Mouse (Mus musculus) embryonic facial prominence, embryonic 10.5 days (tissue): ENCODE results near the gene Ankrd11. TPM values are rescaled to one million over a fixed set of nuclear protein-coding genes. Genes with fewer than 3 reads are reported as not detected.

Experiments used
- DNase-seq: peaks from one replicate; pipeline ENCODE4 v3.0.0-alpha.2; 2017; ENCODE audit warnings: low spot score
- H3K27ac ChIP-seq: fragments of 300-500 bp; sonication (generic); replicated peaks from 2 replicates; pipeline ENCODE4 v1.5.1; 2016; ENCODE audit warnings: mild to moderate bottlenecking
- H3K27me3 ChIP-seq: fragments of 300-500 bp; sonication (generic); replicated peaks from 2 replicates; pipeline ENCODE4 v1.6.1; 2016; ENCODE audit warnings: low read depth, mild to moderate bottlenecking; ENCODE audit not compliant: poor library complexity, severe bottlenecking
- H3K36me3 ChIP-seq: fragments of 300-500 bp; sonication (generic); replicated peaks from 2 replicates; pipeline ENCODE4 v1.6.1; 2016; ENCODE audit warnings: mild to moderate bottlenecking, moderate library complexity
- H3K4me1 ChIP-seq: fragments of 300-500 bp; sonication (generic); 2 replicates; pipeline ENCODE4 v1.6.1; 2016
- H3K4me3 ChIP-seq: fragments of 300-500 bp; sonication (generic); 2 replicates; pipeline ENCODE4 v1.5.1; 2016; ENCODE audit warnings: mild to moderate bottlenecking, moderate library complexity
- H3K9me3 ChIP-seq: fragments of 300-500 bp; sonication (generic); 2 replicates; pipeline ENCODE4 v1.6.1; 2016; ENCODE audit warnings: mild to moderate bottlenecking
- WGBS: fragments of 180-500 bp; shearing (Covaris S2); methylation state at CpG from one replicate; pipeline ENCODE4 v1.1.7; 2016; 5-methylcytosine and 5-hydroxymethylcytosine counted together
- polyA plus RNA-seq: library from polyadenylated mRNA; unstranded; fragments of >200 nt; fragmentation: Nextera tagmentation; extraction: Ambion mirVana; gene quantifications from 2 replicates; pipeline ENCODE4 v1.2.1, GENCODE M21; 2016

The Ankrd11 gene
- polyA plus RNA-seq, 1 experiment from 2014 or later, result 41.2 TPM

- Histone ChIP-seq H3K9me3 (no peaks in the 10 kb centered on the region), H3K27me3 (peaks cover 17% of the 10 kb centered on the region), H3K27ac (no peak overlapping the region; the same call in 1 of the 2 replicates), H3K4me3 (no peak overlapping the region), H3K4me1 (peaks cover 49% of the 10 kb centered on the region), H3K36me3 (no peaks in the 10 kb centered on the region)
- DNase-seq, result no peak
- 74% methylated on average over 7 of the region's 7 CpGs for WGBS
Measured at GRCm38 (mm10) chr8:122854388-122854787, 187.7 kb downstream of the Ankrd11 start.

GRCm38 (mm10) chr8:122853340-122853771 is 188.7 kb downstream of the Ankrd11 start:
- no peak overlapping the region for H3K4me3 ChIP-seq
- H3K4me1 ChIP-seq, result peaks cover 59% of the 10 kb centered on the region
- peak; percentile 46 for DNase-seq
- no peaks in the 10 kb centered on the region for H3K36me3 ChIP-seq
- H3K27me3 ChIP-seq, result peaks cover 27% of the 10 kb centered on the region
- WGBS, result 23% methylated on average over 11 of the region's 11 CpGs
- no peaks in the 10 kb centered on the region for H3K9me3 ChIP-seq
- no peak overlapping the region; the same call in 1 of the 2 replicates for H3K27ac ChIP-seq

- no peak for DNase-seq
- no peaks in the 10 kb centered on the region for H3K9me3 ChIP-seq
- WGBS, result 61% methylated on average over 1 of the region's 1 CpGs
- H3K27me3 ChIP-seq, result peaks cover 29% of the 10 kb centered on the region
- H3K4me3 ChIP-seq, result no peak overlapping the region
- H3K4me1 ChIP-seq, result peaks cover 67% of the 10 kb centered on the region
- 0 out of 2 replicates have a peak overlapping the region, but pooled peaks have one; percentile 24 for H3K27ac ChIP-seq
- H3K36me3 ChIP-seq, result no peaks in the 10 kb centered on the region
Measured at GRCm38 (mm10) chr8:122852546-122852905, 189.6 kb downstream of the Ankrd11 start.

GRCm38 (mm10) chr8:122851692-122852545 is 190.2 kb downstream of the Ankrd11 start:
- 0 out of 2 replicates have a peak overlapping the region, but pooled peaks have one; percentile 24 for H3K27ac ChIP-seq
- no peaks in the 10 kb centered on the region for H3K36me3 ChIP-seq
- H3K4me3 ChIP-seq, result no peak overlapping the region
- DNase-seq, result no peak
- H3K27me3 ChIP-seq, result peaks cover 30% of the 10 kb centered on the region
- WGBS, result 83% methylated on average over 12 of the region's 12 CpGs
- H3K4me1 ChIP-seq, result peaks cover 68% of the 10 kb centered on the region
- no peaks in the 10 kb centered on the region for H3K9me3 ChIP-seq

- H3K27me3 ChIP-seq, result peaks cover 34% of the 10 kb centered on the region
- H3K4me1 ChIP-seq, result peaks cover 67% of the 10 kb centered on the region
- no peak overlapping the region for H3K4me3 ChIP-seq
- 72% methylated on average over 3 of the region's 3 CpGs for WGBS
- H3K27ac ChIP-seq, result peak overlapping the region; percentile 3; the same call in 1 of the 2 replicates
- H3K9me3 ChIP-seq, result no peaks in the 10 kb centered on the region
- H3K36me3 ChIP-seq, result no peaks in the 10 kb centered on the region
- DNase-seq, result no peak
Measured at GRCm38 (mm10) chr8:122850641-122851240, 191.3 kb downstream of the Ankrd11 start.

GRCm38 (mm10) chr8:122849152-122849910 is 192.7 kb downstream of the Ankrd11 start:
- Histone ChIP-seq H3K9me3 (no peaks in the 10 kb centered on the region), H3K27ac (0 out of 2 replicates have a peak overlapping the region, but pooled peaks have one; percentile 35), H3K27me3 (peaks cover 39% of the 10 kb centered on the region), H3K4me1 (peaks cover 53% of the 10 kb centered on the region), H3K4me3 (peak overlapping the region; percentile 16; the same call in 1 of the 2 replicates), H3K36me3 (no peaks in the 10 kb centered on the region)
- no peak for DNase-seq
- WGBS, result 59% methylated on average over 11 of the region's 11 CpGs

- Histone ChIP-seq H3K4me1 (peaks cover 40% of the 10 kb centered on the region), H3K9me3 (no peaks in the 10 kb centered on the region), H3K36me3 (no peaks in the 10 kb centered on the region), H3K27ac (peak within 1 kb of the TSS; percentile 51; the same call in 1 of the 2 replicates), H3K27me3 (peaks cover 39% of the 10 kb centered on the region), H3K4me3 (peak within 1 kb of the TSS; percentile 44)
- DNase-seq, result peak; percentile 86
- 14% methylated on average over 18 of the region's 18 CpGs for WGBS
Measured at GRCm38 (mm10) chr8:122847829-122848561, 194.1 kb downstream of the Ankrd11 start, which contains the start of gene Cdh15. Cdh15 (plus strand) TSS chr8:122847966.

GRCm38 (mm10) chr8:122845662-122846061 is 196.4 kb downstream of the Ankrd11 start:
- H3K27me3 ChIP-seq, result peaks cover 25% of the 10 kb centered on the region
- H3K4me1 ChIP-seq, result peaks cover 33% of the 10 kb centered on the region
- no peak overlapping the region for H3K27ac ChIP-seq
- H3K36me3 ChIP-seq, result no peaks in the 10 kb centered on the region
- H3K4me3 ChIP-seq, result no peak overlapping the region
- DNase-seq, result no peak
- 85% methylated on average over 4 of the region's 4 CpGs for WGBS
- no peaks in the 10 kb centered on the region for H3K9me3 ChIP-seq

- WGBS, result 62% methylated on average over 3 of the region's 3 CpGs
- H3K4me3 ChIP-seq, result no peak overlapping the region
- DNase-seq, result no peak
- no peaks in the 10 kb centered on the region for H3K36me3 ChIP-seq
- H3K9me3 ChIP-seq, result no peaks in the 10 kb centered on the region
- no peak overlapping the region for H3K27ac ChIP-seq
- peaks cover 19% of the 10 kb centered on the region for H3K27me3 ChIP-seq
- peaks cover 31% of the 10 kb centered on the region for H3K4me1 ChIP-seq
Measured at GRCm38 (mm10) chr8:122844161-122844560, 197.9 kb downstream of the Ankrd11 start.

- no peaks in the 10 kb centered on the region for H3K27me3 ChIP-seq
- no peak overlapping the region for H3K27ac ChIP-seq
- peaks cover 19% of the 10 kb centered on the region for H3K4me1 ChIP-seq
- H3K36me3 ChIP-seq, result no peaks in the 10 kb centered on the region
- H3K9me3 ChIP-seq, result no peaks in the 10 kb centered on the region
- WGBS, result 93% methylated on average over 13 of the region's 13 CpGs
- DNase-seq, result no peak
- no peak overlapping the region for H3K4me3 ChIP-seq
Measured at GRCm38 (mm10) chr8:122836696-122837095, 205.4 kb downstream of the Ankrd11 start.

- Histone ChIP-seq H3K36me3 (no peaks in the 10 kb centered on the region), H3K27me3 (no peaks in the 10 kb centered on the region), H3K27ac (no peak overlapping the region), H3K4me1 (peaks cover 16% of the 10 kb centered on the region), H3K4me3 (no peak overlapping the region), H3K9me3 (no peaks in the 10 kb centered on the region)
- DNase-seq, result no peak
- WGBS, result 89% methylated on average over 12 of the region's 12 CpGs
Measured at GRCm38 (mm10) chr8:122836199-122836598, 205.9 kb downstream of the Ankrd11 start.
